In genomic region chr10:89256762-89257456, GRCm38 (mm10) we compare ENCODE assay signal across 8 mouse cellular contexts.
A peak's percentile ranks its signal among the peaks of the same experiment; 100 is the strongest.
DNase-seq lines count a peak whose midpoint lies in the region; ATAC-seq and TF ChIP-seq lines count a peak whose summit lies in the region.

No protein-coding gene starts in this region.

- DNase-seq in cerebellum, adult 11-12 months = peak; percentile 4
- DNase-seq in cerebellum, adult 11 months = no peak
- DNase-seq in brain, embryonic 18.5 days (ENCODE audit: low read depth, low spot score) = peak; percentile 37
- DNase-seq in forelimb bud, embryonic 11.5 days (ENCODE audit: low read depth, low spot score) = peak; percentile 51
- DNase-seq in left cerebral cortex, adult 2 months (ENCODE audit: extremely low spot score in 1 of 2, low spot score in 2 of 2) = peak; percentile 35 to 38
- DNase-seq in spleen, adult 18-20 months = no peak

- under 1% methylated on average over 17 of the region's 17 CpGs for WGBS in neural tube, embryonic 15.5 days

- peaks cover 2% of the 10 kb centered on the region; the same call in 1 of the 2 replicates for H3K27me3 ChIP-seq in neural tube, embryonic 15.5 days (replicated peaks)

- H3K9ac ChIP-seq in neural tube, embryonic 15.5 days (replicated peaks) = peak overlapping the region; percentile 69

- no peak for TF ChIP-seq CTCF in left cerebral cortex, adult 2 months (IDR thresholded peaks at IDR 0.05)

- peak overlapping the region; percentile 92 for H3K27ac ChIP-seq in left cerebral cortex, adult 2 months
- peak overlapping the region; percentile 88 for H3K27ac ChIP-seq in neural tube, embryonic 15.5 days (replicated peaks)

- peak overlapping the region; percentile 85 for H3K4me2 ChIP-seq in neural tube, embryonic 15.5 days

- H3K4me3 ChIP-seq in left cerebral cortex, adult 2 months = peak overlapping the region; percentile 67
- H3K4me3 ChIP-seq in neural tube, embryonic 15.5 days (replicated peaks) = peak overlapping the region; percentile 62

- H3K36me3 ChIP-seq in neural tube, embryonic 15.5 days = no peaks in the 10 kb centered on the region

- peak; percentile 87 for ATAC-seq in neural tube, embryonic 15.5 days (ENCODE audit: low FRiP score)
- ATAC-seq in granulocyte monocyte progenitor cell, adult 5-6 weeks (replicated peaks; ENCODE audit: poor library complexity, severe bottlenecking) = no peak

- H3K4me1 ChIP-seq in neural tube, embryonic 15.5 days = peaks cover 21% of the 10 kb centered on the region

- intact Hi-C loops in left cerebral cortex, adult 2 months (cut with DNase I) = no loop called here

- no peaks in the 10 kb centered on the region for H3K9me3 ChIP-seq in neural tube, embryonic 15.5 days (replicated peaks)

Comparison
In these comparisons a context has a peak if more than half of its experiments do, and no peak if none do; other contexts are left out.
1. DNase-seq: peak in cerebellum, adult 11-12 months (single experiment), brain, embryonic 18.5 days (single experiment), forelimb bud, embryonic 11.5 days (single experiment) and left cerebral cortex, adult 2 months (2 of 2); none in cerebellum, adult 11 months (single experiment) and spleen, adult 18-20 months (0 of 2).